Mouse (Mus musculus) testis, adult 2 months (tissue): ENCODE results near the gene Ubl3. TPM values are rescaled to one million over a fixed set of nuclear protein-coding genes. Genes with fewer than 3 reads are reported as not detected.

Experiments used
- H3K27ac ChIP-seq: fragments of 200-500 bp; 2 replicates; pipeline ENCODE4 v1.5.1; 2012; ENCODE audit warnings: low read depth, low read length; ENCODE audit not compliant: control insufficient read depth, insufficient read depth
- H3K27me3 ChIP-seq: fragments of 200-500 bp; 2 replicates; pipeline ENCODE4 v1.6.1; 2012; ENCODE audit warnings: mild to moderate bottlenecking, low read length, moderate library complexity; ENCODE audit not compliant: control insufficient read depth, insufficient read depth
- H3K36me3 ChIP-seq: fragments of 200-500 bp; 2 replicates; pipeline ENCODE4 v1.6.1; 2012; ENCODE audit warnings: mild to moderate bottlenecking, low read length; ENCODE audit not compliant: control insufficient read depth, insufficient read depth
- H3K4me1 ChIP-seq: fragments of 200-500 bp; 2 replicates; pipeline ENCODE4 v1.6.1; 2012; ENCODE audit warnings: low read length; ENCODE audit not compliant: control insufficient read depth, insufficient read depth
- H3K4me3 ChIP-seq: fragments of 200-500 bp; 2 replicates; pipeline ENCODE4 v1.5.1; 2012; ENCODE audit warnings: low read depth, mild to moderate bottlenecking, low read length, moderate library complexity, mixed read lengths; ENCODE audit not compliant: control insufficient read depth
- CTCF ChIP-seq: fragments of 200-500 bp; IDR thresholded peaks from 2 replicates; pipeline ENCODE4 v1.5.1; 2012; ENCODE audit warnings: low read depth, mild to moderate bottlenecking, inconsistent platforms, low read length, moderate library complexity; ENCODE audit not compliant: control insufficient read depth, insufficient read depth, insufficient replicate concordance
- POLR2A ChIP-seq: fragments of 200-500 bp; IDR thresholded peaks from 2 replicates; pipeline ENCODE4 v1.6.1; 2012; ENCODE audit warnings: low read depth, mild to moderate bottlenecking, inconsistent platforms, low read length, moderate library complexity; ENCODE audit not compliant: control insufficient read depth
- polyA plus RNA-seq: library from polyadenylated mRNA; depleted of rRNA; stranded (reverse); fragments of >200 nt; gene quantifications from 2 replicates; pipeline ENCODE4 v1.2.3, GENCODE M21; 2012

Ubl3 gene
- polyA plus RNA-seq, 1 experiment = 176 TPM

GRCm38 (mm10) chr5:148590603-148591447, 38.2 kb upstream of the Ubl3 start:
- TF ChIP-seq POLR2A (peak; percentile 65; the same call in 1 of the 2 replicates), CTCF (no peak)
- H3K27me3 ChIP-seq = no peaks in the 10 kb centered on the region
- peaks cover 5% of the 10 kb centered on the region for H3K4me1 ChIP-seq
- no peak overlapping the region for H3K27ac ChIP-seq
- H3K36me3 ChIP-seq = no peaks in the 10 kb centered on the region
- H3K4me3 ChIP-seq = peak overlapping the region; percentile 90

- Histone ChIP-seq H3K4me3 (peak overlapping the region; percentile 76), H3K4me1 (peaks cover 5% of the 10 kb centered on the region), H3K36me3 (no peaks in the 10 kb centered on the region), H3K27me3 (no peaks in the 10 kb centered on the region), H3K27ac (no peak overlapping the region)
- TF ChIP-seq CTCF = no peak
- no peak for TF ChIP-seq POLR2A
Measured at GRCm38 (mm10) chr5:148588987-148589386, 36.4 kb upstream of the Ubl3 start.

- Histone ChIP-seq H3K27ac (no peak overlapping the region), H3K36me3 (no peaks in the 10 kb centered on the region), H3K4me1 (peaks cover 5% of the 10 kb centered on the region), H3K27me3 (no peaks in the 10 kb centered on the region), H3K4me3 (peak overlapping the region; percentile 76; the same call in 1 of the 2 replicates)
- TF ChIP-seq CTCF (no peak), POLR2A (no peak)
Measured at GRCm38 (mm10) chr5:148588142-148588650, 35.6 kb upstream of the Ubl3 start.

- Histone ChIP-seq H3K4me1 (peaks cover 5% of the 10 kb centered on the region), H3K36me3 (no peaks in the 10 kb centered on the region), H3K27me3 (no peaks in the 10 kb centered on the region), H3K27ac (no peak overlapping the region), H3K4me3 (no peak overlapping the region)
- TF ChIP-seq CTCF = no peak
- no peak for TF ChIP-seq POLR2A
Measured at GRCm38 (mm10) chr5:148580388-148580985, 27.9 kb upstream of the Ubl3 start.

- Histone ChIP-seq H3K36me3 (no peaks in the 10 kb centered on the region), H3K4me3 (no peak overlapping the region), H3K27ac (no peak overlapping the region), H3K27me3 (no peaks in the 10 kb centered on the region), H3K4me1 (peaks cover 5% of the 10 kb centered on the region)
- TF ChIP-seq CTCF = peak; percentile 50; the same call in 1 of the 2 replicates
- TF ChIP-seq POLR2A = no peak
Measured at GRCm38 (mm10) chr5:148579156-148579555, 26.6 kb upstream of the Ubl3 start.

GRCm38 (mm10) chr5:148578353-148578752, 25.8 kb upstream of the Ubl3 start:
- TF ChIP-seq CTCF (no peak), POLR2A (no peak)
- Histone ChIP-seq H3K36me3 (no peaks in the 10 kb centered on the region), H3K27me3 (no peaks in the 10 kb centered on the region), H3K4me3 (no peak overlapping the region), H3K4me1 (peaks cover 5% of the 10 kb centered on the region), H3K27ac (no peak overlapping the region)

GRCm38 (mm10) chr5:148577278-148577677, 24.7 kb upstream of the Ubl3 start:
- no peak for TF ChIP-seq POLR2A
- TF ChIP-seq CTCF = no peak
- no peaks in the 10 kb centered on the region for H3K36me3 ChIP-seq
- H3K4me1 ChIP-seq = peaks cover 2% of the 10 kb centered on the region; the same call in 1 of the 2 replicates
- H3K4me3 ChIP-seq = no peak overlapping the region
- no peaks in the 10 kb centered on the region for H3K27me3 ChIP-seq
- H3K27ac ChIP-seq = no peak overlapping the region
